Mouse (Mus musculus): ENCODE measurements around the gene Gm4559. TPM values are rescaled to one million over a fixed set of nuclear protein-coding genes. Genes with fewer than 3 reads are reported as not detected.
"Not testable (repeated sequence)": the region's sequence is repeated elsewhere in the genome, so short reads cannot be mapped to it uniquely, and the experiment has no call there.

Gene Gm4559
- not detected for total RNA-seq (2022)

- not testable (repeated sequence) for DNase-seq
Observed at GRCm38 (mm10) chr7:142274263-142274662, at the start of gene Gm4559. Gene Gm4559, minus strand, starts transcription at chr7:142274363.

GRCm38 (mm10) chr7:142323396-142324117, 49.4 kb upstream of the Gm4559 start:
- no peak for DNase-seq

DNA sequence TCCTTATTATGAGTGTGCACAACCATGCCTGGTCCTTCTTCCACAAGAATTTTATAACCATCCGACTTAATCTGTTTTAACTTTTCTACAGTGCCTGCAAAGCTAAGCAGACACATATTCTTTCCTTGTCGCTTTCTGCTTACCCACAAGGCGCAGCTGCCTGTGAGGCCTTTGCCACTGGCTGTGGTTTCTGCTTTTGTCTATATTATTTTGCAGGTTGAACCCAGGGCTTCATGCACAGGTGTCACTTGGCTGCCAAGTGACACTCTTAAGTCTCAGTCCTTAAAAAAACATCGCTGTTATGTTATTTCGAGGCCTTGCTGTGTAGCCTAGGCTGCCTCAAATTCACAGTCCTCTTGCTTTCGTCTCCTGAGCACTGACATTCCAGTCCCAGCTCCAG, 48.5 kb upstream of the Gm4559 start:
- DNase-seq = no peak

- not testable (repeated sequence) for DNase-seq
Observed at GRCm38 (mm10) chr7:142321637-142322306, 47.6 kb upstream of the Gm4559 start.

GRCm38 (mm10) chr7:142320906-142321305, 46.7 kb upstream of the Gm4559 start:
- no peak for DNase-seq

- no peak for DNase-seq
Observed at GRCm38 (mm10) chr7:142319124-142319523, 45.0 kb upstream of the Gm4559 start.

DNA sequence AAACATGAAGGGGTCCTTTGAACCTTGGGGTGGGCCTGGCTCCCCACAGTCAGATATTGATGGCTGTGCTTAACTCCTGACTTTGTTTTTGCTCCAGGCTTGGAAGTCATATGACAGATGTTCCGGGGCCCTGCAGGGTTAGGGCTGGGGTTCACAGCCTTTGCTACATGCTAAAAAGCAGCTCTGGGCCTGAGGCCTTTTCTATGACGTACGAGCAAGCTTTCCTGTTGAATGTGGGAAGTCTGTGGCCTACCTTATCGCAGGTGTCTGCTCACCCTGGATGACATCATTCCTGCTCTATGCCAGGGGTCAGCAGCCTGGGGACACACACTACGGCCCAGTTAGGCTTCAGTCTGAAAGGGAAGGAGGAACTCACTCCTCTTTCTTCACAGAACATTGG, 43.1 kb upstream of the Gm4559 start:
- DNase-seq = no peak

- DNase-seq = no peak
Observed at GRCm38 (mm10) chr7:142316558-142316957, 42.4 kb upstream of the Gm4559 start.

GRCm38 (mm10) chr7:142314600-142315285, 40.6 kb upstream of the Gm4559 start:
- no peak for DNase-seq

GRCm38 (mm10) chr7:142303929-142304328, 29.8 kb upstream of the Gm4559 start:
- DNase-seq = not testable (repeated sequence)

DNA sequence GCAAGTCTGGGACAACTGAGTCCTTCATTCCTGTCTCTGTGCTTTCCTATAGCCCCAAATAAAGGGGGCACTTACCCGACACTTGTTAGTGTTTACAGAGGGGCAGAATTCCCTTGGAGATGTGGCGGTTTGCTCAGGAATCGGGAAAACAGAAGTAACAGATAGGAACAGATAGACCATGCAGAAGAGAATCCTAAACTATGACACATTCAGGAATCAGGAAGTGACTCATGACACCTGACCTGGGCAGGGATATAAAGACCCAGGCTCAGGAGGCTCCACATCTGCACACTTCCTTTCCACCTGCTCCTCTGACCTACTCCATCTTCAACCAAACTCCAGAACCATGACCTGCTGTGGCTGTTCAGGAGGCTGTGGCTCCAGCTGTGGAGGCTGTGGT, 29.1 kb upstream of the Gm4559 start, which contains the start of gene Krtap5-4:
Gene Krtap5-4, plus strand, starts transcription at position 301 of the 400 bp plus-strand sequence.
- no peak for DNase-seq

GRCm38 (mm10) chr7:142297018-142297417, 22.9 kb upstream of the Gm4559 start, which contains the start of gene Krtap5-1:
Gene Krtap5-1, minus strand, starts transcription at chr7:142297118.
- not testable (repeated sequence) for DNase-seq

- DNase-seq = not testable (repeated sequence)
Observed at GRCm38 (mm10) chr7:142296108-142296507, 21.9 kb upstream of the Gm4559 start.

- no peak for DNase-seq
Observed at GRCm38 (mm10) chr7:142295418-142295817, 21.3 kb upstream of the Gm4559 start.

DNA sequence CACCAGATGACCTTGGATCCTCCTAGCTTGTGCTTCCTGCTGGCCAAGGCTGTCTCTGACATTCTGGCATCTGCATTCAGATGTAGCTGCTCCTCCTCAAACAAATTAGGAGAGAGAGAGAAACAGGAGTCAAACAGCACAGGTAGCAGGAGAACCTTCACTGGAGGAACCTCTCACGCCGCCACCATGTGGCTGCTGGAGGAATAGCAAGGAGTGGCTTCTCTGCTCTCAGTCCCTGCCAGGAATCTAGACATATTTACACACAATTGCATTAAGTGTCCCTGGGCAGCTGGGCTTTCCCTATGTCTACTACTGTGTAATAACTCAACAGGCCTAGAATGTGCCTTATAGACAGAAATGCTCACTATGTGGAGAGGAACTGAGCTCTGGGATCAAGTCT, 19.7 kb upstream of the Gm4559 start:
- DNase-seq = not testable (repeated sequence)

DNA sequence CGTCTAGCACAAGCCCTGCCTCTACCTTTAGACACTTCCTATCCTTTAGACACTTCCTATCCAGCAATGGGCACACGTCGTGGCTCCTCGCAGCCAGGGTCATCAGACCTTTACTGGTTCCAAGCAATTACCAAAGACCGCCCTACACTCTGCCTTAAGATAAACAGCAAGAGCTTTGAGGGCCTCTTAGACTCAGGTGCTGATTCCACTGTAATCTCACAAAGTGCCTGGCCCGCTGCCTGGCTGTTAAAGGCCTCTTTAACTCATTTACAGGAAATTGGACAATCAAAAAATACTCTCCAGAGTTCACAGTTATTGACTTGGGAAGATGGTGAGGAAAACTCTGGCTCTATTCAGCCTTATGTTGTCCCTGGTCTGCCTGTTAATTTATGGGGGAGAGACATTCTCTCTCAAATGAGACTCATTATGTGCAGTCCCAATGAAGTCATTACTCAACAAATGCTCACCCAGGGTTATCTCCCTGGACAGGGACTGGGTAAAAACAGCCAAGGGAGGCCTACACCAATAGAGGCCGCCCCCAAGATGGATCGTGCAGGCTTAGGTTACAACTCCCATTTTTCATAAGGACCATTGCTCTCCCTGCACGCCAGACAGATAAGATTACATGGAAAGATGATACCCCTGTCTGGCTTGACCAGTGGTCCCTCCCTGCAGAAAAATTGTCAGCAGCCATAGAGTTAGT, 11.9 kb upstream of the Gm4559 start:
- DNase-seq = not testable (repeated sequence)

GRCm38 (mm10) chr7:142285130-142285835, 11.1 kb upstream of the Gm4559 start:
- DNase-seq = peak; percentile 34

GRCm38 (mm10) chr7:142284615-142285080, 10.5 kb upstream of the Gm4559 start:
- peak; percentile 84 for DNase-seq

DNA sequence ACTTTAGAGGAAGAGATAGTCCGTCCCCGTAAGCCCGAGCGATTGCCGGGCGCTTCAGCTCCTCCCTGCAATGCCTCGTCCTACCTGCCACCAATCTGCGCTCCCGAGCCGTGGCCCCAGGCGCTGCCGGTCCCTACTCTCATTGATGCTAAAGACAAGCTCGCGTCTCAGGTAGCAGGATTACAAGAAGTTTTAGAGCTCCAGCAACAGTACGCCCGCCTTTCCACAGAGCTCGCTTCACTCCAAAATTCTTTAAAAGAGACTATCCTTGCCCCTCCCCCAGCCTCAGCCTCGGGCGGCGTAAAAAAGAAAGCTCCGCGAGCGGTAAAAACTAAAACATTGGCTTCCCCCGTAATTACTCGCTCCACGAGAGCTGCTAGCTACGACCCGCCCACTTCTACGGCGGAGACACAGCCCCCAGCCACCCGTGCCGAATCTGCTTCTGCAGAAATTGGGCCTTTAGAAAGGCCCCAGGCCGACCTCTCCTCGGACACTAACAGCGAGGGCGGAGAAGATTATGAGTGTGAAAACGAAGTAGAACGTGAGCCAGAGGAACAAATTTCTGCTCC, 9.9 kb upstream of the Gm4559 start:
- peak; percentile 37 for DNase-seq

GRCm38 (mm10) chr7:142282847-142283246, 8.7 kb upstream of the Gm4559 start:
- DNase-seq = peak; percentile 21

GRCm38 (mm10) chr7:142279291-142279690, 5.1 kb upstream of the Gm4559 start:
- DNase-seq = not testable (repeated sequence)

All from adrenal gland, adult 8-10 months (tissue).